Mouse (Mus musculus): ENCODE data around the gene Ntsr1.

Gene Ntsr1

GRCm38 (mm10) chr2:180508455-180509115 lies 8.8 kb downstream of the Ntsr1 start:
- no peak for DNase-seq (ENCODE audit: low read depth, low spot score)

DNA sequence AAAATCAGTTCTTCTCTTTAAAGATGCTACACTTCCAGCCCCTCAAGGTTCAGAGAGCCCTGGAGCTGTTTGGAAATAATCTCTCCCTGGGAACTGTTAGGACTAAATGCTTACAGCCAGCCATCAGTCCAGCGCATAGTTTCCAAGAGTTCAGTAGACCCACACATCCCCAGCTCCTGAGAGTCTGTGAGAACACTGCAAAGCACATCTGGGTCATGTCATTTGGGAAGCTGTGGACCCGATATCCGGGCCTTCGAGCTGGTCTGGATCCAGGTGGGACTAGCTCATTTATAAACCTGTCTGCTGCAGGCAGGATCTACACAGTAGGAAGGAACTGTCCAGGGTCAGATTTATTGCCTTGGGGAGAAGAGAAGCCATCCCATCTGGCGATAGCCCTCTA lies 11.1 kb downstream of the Ntsr1 start:
- no peak for DNase-seq (ENCODE audit: low read depth, low spot score)

- no peak for DNase-seq (ENCODE audit: low read depth, low spot score)
Observed at GRCm38 (mm10) chr2:180511875-180512661, 12.3 kb downstream of the Ntsr1 start.

DNA sequence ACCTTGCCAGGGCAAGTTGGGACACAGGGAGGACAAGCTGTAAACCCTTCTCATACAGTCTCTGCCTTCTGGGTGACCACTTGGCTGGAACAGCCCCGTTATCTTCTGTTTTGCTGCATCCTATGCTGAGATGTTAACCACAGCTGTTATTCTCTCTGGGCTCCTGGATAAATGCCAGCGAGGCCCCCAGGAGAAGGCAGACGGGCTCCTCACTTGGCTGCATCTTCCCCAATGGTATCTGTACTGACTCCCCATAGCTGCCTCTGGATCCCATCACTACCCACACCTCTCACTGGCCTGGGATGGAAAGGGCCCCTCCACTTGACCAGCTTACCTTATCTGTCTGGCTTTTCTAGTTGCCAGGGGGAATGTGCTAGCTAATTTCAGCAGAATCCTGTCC lies 13.2 kb downstream of the Ntsr1 start:
- no peak for DNase-seq (ENCODE audit: low read depth, low spot score)

GRCm38 (mm10) chr2:180513835-180514234 lies 14.1 kb downstream of the Ntsr1 start:
- DNase-seq (ENCODE audit: low read depth, low spot score), result peak; percentile 48

- no peak for DNase-seq (ENCODE audit: low read depth, low spot score)
Observed at GRCm38 (mm10) chr2:180521437-180522221, 21.9 kb downstream of the Ntsr1 start.

DNA sequence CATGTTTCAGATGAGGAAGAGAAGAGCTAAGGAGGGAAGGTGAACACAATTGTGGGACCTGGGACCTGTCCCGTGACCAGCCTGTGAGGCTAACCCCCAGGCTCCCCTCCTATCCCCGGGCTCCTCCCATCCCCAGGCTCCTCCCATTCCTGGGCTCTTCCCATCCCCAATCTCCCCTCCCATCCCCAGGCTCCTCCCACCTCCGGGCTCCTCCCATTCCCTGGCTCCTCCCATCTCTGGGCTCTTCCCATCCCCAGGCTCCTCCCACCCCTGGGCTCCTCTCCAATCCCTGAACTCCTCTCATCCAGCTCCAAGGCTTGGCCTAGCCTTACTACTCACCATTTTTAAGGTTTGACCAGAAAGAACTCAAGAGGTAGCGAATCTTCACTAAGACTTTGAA lies 23.0 kb downstream of the Ntsr1 start:
- peak; percentile 82 for DNase-seq (ENCODE audit: low read depth, low spot score)

- DNase-seq (ENCODE audit: low read depth, low spot score), result no peak
Observed at GRCm38 (mm10) chr2:180527447-180527846, 27.7 kb downstream of the Ntsr1 start.

DNA sequence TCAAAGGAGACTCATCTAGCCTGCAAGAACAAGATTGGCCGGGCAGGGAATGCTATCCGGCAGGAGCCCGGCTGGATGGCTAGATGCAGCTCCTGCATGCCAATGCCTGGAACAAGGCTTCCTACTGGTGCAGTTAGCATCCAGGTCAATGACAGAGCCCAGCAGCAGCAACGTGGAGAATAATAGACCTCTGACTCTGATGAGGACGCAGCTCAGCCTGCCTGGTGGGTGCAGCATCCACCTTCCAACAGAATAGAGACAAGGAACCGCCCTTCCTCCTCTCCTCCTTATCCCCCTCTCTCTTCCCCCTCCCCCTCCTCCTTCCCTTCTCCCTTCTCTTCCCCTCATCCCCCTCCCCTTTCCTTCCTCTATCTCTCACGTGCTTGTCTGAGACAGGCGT lies 28.1 kb downstream of the Ntsr1 start:
- no peak for DNase-seq (ENCODE audit: low read depth, low spot score)

DNA sequence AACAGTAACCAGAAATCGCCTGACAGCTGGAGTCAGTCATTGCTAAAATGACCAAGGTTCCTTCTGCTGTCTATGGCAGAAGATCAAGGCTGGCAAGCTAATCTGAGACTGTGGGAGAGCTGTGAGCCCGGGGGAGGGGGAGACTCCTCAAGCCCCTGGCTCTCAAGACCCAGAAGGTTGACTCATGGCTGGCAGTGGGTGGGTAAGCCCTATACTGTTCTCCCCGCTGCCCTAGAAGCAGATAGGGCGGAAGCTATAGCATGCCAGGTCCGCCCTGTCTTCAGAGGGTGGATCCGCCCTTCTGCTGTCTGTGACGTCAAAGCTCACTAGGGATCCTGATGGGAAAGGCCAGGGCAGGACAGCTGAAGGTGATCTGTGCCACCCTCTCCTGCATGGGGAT lies 30.4 kb downstream of the Ntsr1 start:
- DNase-seq (ENCODE audit: low read depth, low spot score), result peak; percentile 39

GRCm38 (mm10) chr2:180530584-180530983 lies 30.8 kb downstream of the Ntsr1 start:
- DNase-seq (ENCODE audit: low read depth, low spot score), result peak; percentile 53

GRCm38 (mm10) chr2:180531671-180532385 lies 32.1 kb downstream of the Ntsr1 start:
- no peak for DNase-seq (ENCODE audit: low read depth, low spot score)

GRCm38 (mm10) chr2:180532386-180532995 lies 32.7 kb downstream of the Ntsr1 start:
- no peak for DNase-seq (ENCODE audit: low read depth, low spot score)

- DNase-seq (ENCODE audit: low read depth, low spot score), result no peak
Observed at GRCm38 (mm10) chr2:180533237-180533636, 33.5 kb downstream of the Ntsr1 start.

DNA sequence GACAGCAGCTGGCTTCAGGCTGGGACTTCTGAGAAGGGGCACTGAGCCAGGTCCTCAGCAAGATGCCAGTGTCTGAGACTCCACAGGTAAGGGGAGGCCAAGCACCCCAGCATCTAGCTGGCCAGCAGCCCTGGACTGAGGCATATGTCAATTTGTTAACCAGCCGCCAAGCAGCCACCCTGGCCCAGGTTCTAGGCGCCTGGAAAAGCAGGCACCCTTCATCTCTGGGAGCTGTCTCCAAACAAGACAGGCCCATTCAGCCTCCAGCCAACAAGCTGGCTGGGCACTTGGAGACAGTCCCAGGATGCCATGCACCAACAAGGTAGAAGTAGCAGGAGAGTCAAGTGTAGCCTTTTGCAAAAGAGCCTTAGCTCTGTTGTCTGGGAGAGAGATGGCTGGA lies 43.9 kb downstream of the Ntsr1 start:
- DNase-seq (ENCODE audit: low read depth, low spot score), result no peak

- DNase-seq (ENCODE audit: low read depth, low spot score), result peak; percentile 53
Observed at GRCm38 (mm10) chr2:180545046-180545445, 45.3 kb downstream of the Ntsr1 start.

- peak; percentile 48 for DNase-seq (ENCODE audit: low read depth, low spot score)
Observed at GRCm38 (mm10) chr2:180547384-180548106, 47.8 kb downstream of the Ntsr1 start.

- no peak for DNase-seq (ENCODE audit: low read depth, low spot score)
Observed at GRCm38 (mm10) chr2:180552340-180552739, 52.6 kb downstream of the Ntsr1 start.

- no peak for DNase-seq (ENCODE audit: low read depth, low spot score)
Observed at GRCm38 (mm10) chr2:180555219-180555618, 55.4 kb downstream of the Ntsr1 start.

DNA sequence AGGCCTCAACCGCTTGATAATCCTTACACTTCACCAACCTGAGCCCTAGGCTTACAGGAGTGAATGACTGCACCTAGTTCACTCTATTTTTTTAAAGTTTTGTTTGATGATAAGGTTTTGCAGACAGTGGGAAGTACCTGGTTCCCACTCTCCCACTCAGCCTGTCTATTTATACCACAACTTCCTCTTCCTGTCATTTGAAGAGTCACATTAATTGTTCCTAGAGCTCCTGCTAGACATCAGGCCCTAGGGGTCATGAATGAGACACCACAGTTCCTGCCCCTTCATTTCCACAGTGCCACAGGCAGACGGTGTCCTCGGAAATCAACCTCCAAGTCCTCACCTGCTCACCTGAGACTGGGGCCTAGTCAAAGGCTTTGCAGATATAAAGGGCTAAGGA lies 56.7 kb downstream of the Ntsr1 start:
- DNase-seq (ENCODE audit: low read depth, low spot score), result no peak

GRCm38 (mm10) chr2:180560245-180560644 lies 60.5 kb downstream of the Ntsr1 start:
- DNase-seq (ENCODE audit: low read depth, low spot score), result peak; percentile 62
